Mouse (Mus musculus): ENCODE measurements around the gene Cdc14a. TPM values are rescaled to one million over a fixed set of nuclear protein-coding genes. Genes with fewer than 3 reads are reported as not detected.

The Cdc14a gene
- polyA plus RNA-seq, 2 experiments, result 1.3 to 1.8 TPM

DNA sequence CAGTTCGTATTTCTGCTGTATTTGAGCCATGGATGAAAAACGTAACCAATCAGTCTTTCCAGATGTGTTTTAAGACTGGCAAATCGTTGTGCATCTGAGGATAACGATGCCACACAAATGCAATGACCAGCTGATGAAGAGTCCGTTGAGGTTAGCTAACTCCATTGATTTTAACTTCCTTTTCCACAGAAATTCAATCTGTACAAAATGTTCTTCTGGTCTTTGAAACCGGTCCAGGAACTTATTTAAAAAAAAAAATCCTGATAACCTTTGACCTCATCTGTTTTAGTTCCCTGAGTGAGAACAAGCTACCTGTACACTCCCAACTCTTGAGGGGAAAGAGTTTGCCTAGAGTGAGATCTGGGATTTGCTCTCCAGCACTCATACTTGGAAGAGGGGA is 152.2 kb downstream of the Cdc14a start:
- DNase-seq (ENCODE audit: low read depth in 3 of 3, low spot score in 3 of 3) (no peak), ATAC-seq (ENCODE audit: insufficient read depth) (no peak)
- Histone ChIP-seq H3K9ac (replicated peaks) (no peak overlapping the region), H3K27me3 (ENCODE audit: control insufficient read depth, insufficient read depth, low read length) (no peaks in the 10 kb centered on the region), H3K4me1 (replicated peaks; ENCODE audit: control insufficient read depth in 2 of 2, insufficient read depth in 2 of 2, low read length in 1 of 2) (no peaks in the 10 kb centered on the region), H3K9me3 (ENCODE audit: control insufficient read depth, low read length) (no peaks in the 10 kb centered on the region), H3K4me2 (ENCODE audit: low read depth) (no peak overlapping the region), H3K4me3 (ENCODE audit: insufficient read depth in 1 of 2, low read depth in 2 of 2, low read length in 2 of 2) (no peak overlapping the region), H3K27ac (no peak overlapping the region), H3K36me3 (replicated peaks; ENCODE audit: control insufficient read depth, insufficient read depth, low read depth) (no peaks in the 10 kb centered on the region)
- 71% methylated on average over 6 of the region's 6 CpGs for WGBS (ENCODE audit: insufficient replicate concordance)
- TF ChIP-seq EP300 (IDR thresholded peaks at IDR 0.05; ENCODE audit: low read depth) (no peak), CTCF (IDR thresholded peaks at IDR 0.05; ENCODE audit: low read depth) (no peak)

DNA sequence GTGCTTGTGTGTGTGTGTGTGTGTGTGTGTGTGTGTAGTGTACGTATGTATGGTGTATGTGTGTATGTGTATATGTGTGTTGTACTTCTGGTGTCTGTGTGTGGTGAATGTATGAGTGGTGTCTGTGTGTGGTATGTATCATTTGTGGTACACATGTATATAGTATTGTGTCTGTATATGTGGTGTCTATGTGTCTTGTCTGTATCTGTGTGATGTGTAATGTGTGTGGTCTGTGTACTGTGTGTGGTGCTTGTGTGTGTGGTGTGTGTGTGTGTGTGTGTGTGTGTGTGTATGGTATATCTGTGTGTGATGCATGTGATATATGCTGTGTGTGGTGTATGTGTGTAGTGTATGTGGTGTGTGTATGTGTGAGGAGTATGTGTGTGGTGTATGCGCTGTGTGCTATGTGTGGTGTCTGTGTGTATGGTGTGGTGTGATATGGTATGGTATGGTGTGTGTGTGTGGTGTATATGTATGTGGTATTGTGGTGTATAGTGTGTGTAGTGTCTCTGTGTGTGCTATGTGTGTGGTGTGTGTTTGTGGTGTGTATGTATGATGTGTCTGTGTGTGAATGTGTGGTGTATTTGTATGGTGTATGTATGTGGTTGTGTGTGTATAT is 156.7 kb downstream of the Cdc14a start:
- Histone ChIP-seq H3K27ac (no peak overlapping the region), H3K9me3 (ENCODE audit: control insufficient read depth, low read length) (no peaks in the 10 kb centered on the region), H3K4me3 (ENCODE audit: insufficient read depth in 1 of 2, low read depth in 2 of 2, low read length in 2 of 2) (no peak overlapping the region), H3K9ac (replicated peaks) (no peak overlapping the region), H3K4me1 (replicated peaks; ENCODE audit: control insufficient read depth in 2 of 2, insufficient read depth in 2 of 2, low read length in 1 of 2) (peaks cover 0 to 3% of the 10 kb centered on the region in 2 experiments; a peak in 1 of 4 replicates), H3K27me3 (ENCODE audit: control insufficient read depth, insufficient read depth, low read length) (no peaks in the 10 kb centered on the region), H3K4me2 (ENCODE audit: low read depth) (no peak overlapping the region), H3K36me3 (replicated peaks; ENCODE audit: control insufficient read depth, insufficient read depth, low read depth) (no peaks in the 10 kb centered on the region)
- TF ChIP-seq CTCF (IDR thresholded peaks at IDR 0.05; ENCODE audit: low read depth) (no peak), EP300 (IDR thresholded peaks at IDR 0.05; ENCODE audit: low read depth) (no peak)
- ATAC-seq (ENCODE audit: insufficient read depth) (no peak), DNase-seq (ENCODE audit: low read depth in 3 of 3, low spot score in 3 of 3) (no peak)
- WGBS (ENCODE audit: insufficient replicate concordance), result 76% methylated on average over 2 of the region's 2 CpGs

DNA sequence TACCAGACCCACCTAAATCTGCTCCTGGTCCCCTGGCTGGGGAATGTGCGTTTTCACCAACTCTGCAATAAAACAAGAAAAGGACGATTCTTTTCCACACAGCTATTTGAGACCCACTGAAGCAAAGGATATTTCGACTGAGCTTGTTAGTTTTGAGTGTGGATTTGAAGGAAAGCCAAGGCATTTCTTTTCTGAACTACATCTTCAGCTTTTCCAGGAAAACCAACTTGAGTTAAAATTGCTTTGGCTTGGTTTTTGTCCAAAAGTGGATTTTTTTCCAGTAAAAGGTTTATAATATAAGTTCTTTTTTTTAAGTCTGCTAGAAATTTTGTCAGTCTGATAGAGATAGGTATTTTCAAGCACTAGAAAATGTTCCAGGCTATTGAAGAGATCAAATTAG is 157.5 kb downstream of the Cdc14a start:
- H3K9me3 ChIP-seq (ENCODE audit: control insufficient read depth, low read length), result no peaks in the 10 kb centered on the region
- H3K36me3 ChIP-seq (replicated peaks; ENCODE audit: control insufficient read depth, insufficient read depth, low read depth), result no peaks in the 10 kb centered on the region
- no peak for ATAC-seq (ENCODE audit: insufficient read depth)
- peaks cover 0 to 3% of the 10 kb centered on the region in 2 experiments; a peak in 1 of 4 replicates for H3K4me1 ChIP-seq (replicated peaks; ENCODE audit: control insufficient read depth in 2 of 2, insufficient read depth in 2 of 2, low read length in 1 of 2)
- no peak overlapping the region for H3K27ac ChIP-seq
- no peaks in the 10 kb centered on the region for H3K27me3 ChIP-seq (ENCODE audit: control insufficient read depth, insufficient read depth, low read length)
- H3K9ac ChIP-seq (replicated peaks), result no peak overlapping the region
- no peak for DNase-seq (ENCODE audit: low read depth in 3 of 3, low spot score in 3 of 3)
- no peak overlapping the region for H3K4me2 ChIP-seq (ENCODE audit: low read depth)
- no peak overlapping the region for H3K4me3 ChIP-seq (ENCODE audit: insufficient read depth in 1 of 2, low read depth in 2 of 2, low read length in 2 of 2)
- TF ChIP-seq EP300 (IDR thresholded peaks at IDR 0.05; ENCODE audit: low read depth) (no peak), CTCF (IDR thresholded peaks at IDR 0.05; ENCODE audit: low read depth) (no peak)
- 64% methylated on average over 3 of the region's 3 CpGs for WGBS (ENCODE audit: insufficient replicate concordance)

DNA sequence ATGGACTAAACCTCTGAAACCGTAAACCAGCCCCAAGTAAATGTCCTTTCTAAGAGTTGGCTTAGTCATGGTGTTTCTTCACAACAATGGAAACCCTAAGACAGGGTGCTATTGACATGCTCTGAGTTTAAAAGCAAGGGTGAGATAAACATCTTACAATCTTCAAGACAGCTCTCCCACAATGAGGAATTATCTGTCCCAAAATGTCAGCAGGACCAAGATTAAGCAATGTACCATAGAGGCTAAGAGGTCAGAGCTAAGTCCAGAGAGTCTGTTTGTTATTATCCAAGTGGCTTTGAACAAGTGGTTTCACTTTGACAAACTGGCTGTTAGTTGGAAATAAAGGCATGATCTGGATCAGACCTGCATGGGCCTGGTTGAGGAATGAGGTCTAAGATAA is 159.9 kb downstream of the Cdc14a start:
- H3K4me3 ChIP-seq (ENCODE audit: insufficient read depth in 1 of 2, low read depth in 2 of 2, low read length in 2 of 2), result no peak overlapping the region
- no peaks in the 10 kb centered on the region for H3K9me3 ChIP-seq (ENCODE audit: control insufficient read depth, low read length)
- 73% methylated on average over 1 of the region's 1 CpGs for WGBS (ENCODE audit: insufficient replicate concordance)
- DNase-seq (ENCODE audit: low read depth in 3 of 3, low spot score in 3 of 3) (peak; percentile 3 to 4 (median 3)), ATAC-seq (ENCODE audit: insufficient read depth) (peak; percentile 37; the same call in 1 of the 2 replicates)
- no peak overlapping the region for H3K27ac ChIP-seq
- no peak overlapping the region for H3K4me2 ChIP-seq (ENCODE audit: low read depth)
- H3K4me1 ChIP-seq (replicated peaks; ENCODE audit: control insufficient read depth in 2 of 2, insufficient read depth in 2 of 2, low read length in 1 of 2), result peaks cover 0 to 3% of the 10 kb centered on the region in 2 experiments; a peak in 1 of 4 replicates
- H3K27me3 ChIP-seq (ENCODE audit: control insufficient read depth, insufficient read depth, low read length), result no peaks in the 10 kb centered on the region
- TF ChIP-seq CTCF (IDR thresholded peaks at IDR 0.05; ENCODE audit: low read depth), result no peak
- TF ChIP-seq EP300 (IDR thresholded peaks at IDR 0.05; ENCODE audit: low read depth), result no peak
- H3K36me3 ChIP-seq (replicated peaks; ENCODE audit: control insufficient read depth, insufficient read depth, low read depth), result no peaks in the 10 kb centered on the region
- no peak overlapping the region for H3K9ac ChIP-seq (replicated peaks)

DNA sequence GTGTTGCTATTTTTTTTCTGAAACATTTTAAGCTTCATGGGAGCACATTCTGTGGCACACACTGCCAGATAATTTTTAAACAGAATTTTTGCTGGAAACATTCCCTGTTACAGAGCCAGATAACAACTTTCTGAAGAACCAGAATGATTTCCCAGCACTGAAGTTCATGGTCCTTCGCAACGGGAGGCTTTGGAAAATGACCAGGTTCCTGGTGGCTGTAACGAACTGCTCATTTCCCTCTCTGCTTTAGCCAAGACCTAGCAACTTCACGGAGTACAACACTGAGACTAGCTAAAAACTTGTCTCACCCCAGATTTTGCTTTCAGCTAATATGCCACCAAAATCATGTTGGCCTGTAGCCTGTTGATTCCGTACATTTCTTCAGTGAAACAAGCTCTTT is 160.8 kb downstream of the Cdc14a start:
- peaks cover 0 to 3% of the 10 kb centered on the region in 2 experiments; a peak in 1 of 4 replicates for H3K4me1 ChIP-seq (replicated peaks; ENCODE audit: control insufficient read depth in 2 of 2, insufficient read depth in 2 of 2, low read length in 1 of 2)
- DNase-seq (ENCODE audit: low read depth in 3 of 3, low spot score in 3 of 3), result no peak
- no peak overlapping the region for H3K4me3 ChIP-seq (ENCODE audit: insufficient read depth in 1 of 2, low read depth in 2 of 2, low read length in 2 of 2)

More for the DNA sequence above, 160.8 kb downstream of the Cdc14a start:
- TF ChIP-seq EP300 (IDR thresholded peaks at IDR 0.05; ENCODE audit: low read depth), result no peak
- TF ChIP-seq CTCF (IDR thresholded peaks at IDR 0.05; ENCODE audit: low read depth), result no peak
- H3K9me3 ChIP-seq (ENCODE audit: control insufficient read depth, low read length), result no peaks in the 10 kb centered on the region
- no peaks in the 10 kb centered on the region for H3K36me3 ChIP-seq (replicated peaks; ENCODE audit: control insufficient read depth, insufficient read depth, low read depth)
- H3K4me2 ChIP-seq (ENCODE audit: low read depth), result no peak overlapping the region
- no peak overlapping the region for H3K9ac ChIP-seq (replicated peaks)
- WGBS (ENCODE audit: insufficient replicate concordance), result 68% methylated on average over 5 of the region's 5 CpGs
- no peak overlapping the region for H3K27ac ChIP-seq
- ATAC-seq (ENCODE audit: insufficient read depth), result no peak
- no peaks in the 10 kb centered on the region for H3K27me3 ChIP-seq (ENCODE audit: control insufficient read depth, insufficient read depth, low read length)

All from liver, embryonic 14.5 days (tissue).